Mouse (Mus musculus): ENCODE data around the gene Pgk1.
"Not testable (repeated sequence)": the region's sequence is repeated elsewhere in the genome, so short reads cannot be mapped to it uniquely, and the experiment has no call there.

Gene Pgk1

DNA sequence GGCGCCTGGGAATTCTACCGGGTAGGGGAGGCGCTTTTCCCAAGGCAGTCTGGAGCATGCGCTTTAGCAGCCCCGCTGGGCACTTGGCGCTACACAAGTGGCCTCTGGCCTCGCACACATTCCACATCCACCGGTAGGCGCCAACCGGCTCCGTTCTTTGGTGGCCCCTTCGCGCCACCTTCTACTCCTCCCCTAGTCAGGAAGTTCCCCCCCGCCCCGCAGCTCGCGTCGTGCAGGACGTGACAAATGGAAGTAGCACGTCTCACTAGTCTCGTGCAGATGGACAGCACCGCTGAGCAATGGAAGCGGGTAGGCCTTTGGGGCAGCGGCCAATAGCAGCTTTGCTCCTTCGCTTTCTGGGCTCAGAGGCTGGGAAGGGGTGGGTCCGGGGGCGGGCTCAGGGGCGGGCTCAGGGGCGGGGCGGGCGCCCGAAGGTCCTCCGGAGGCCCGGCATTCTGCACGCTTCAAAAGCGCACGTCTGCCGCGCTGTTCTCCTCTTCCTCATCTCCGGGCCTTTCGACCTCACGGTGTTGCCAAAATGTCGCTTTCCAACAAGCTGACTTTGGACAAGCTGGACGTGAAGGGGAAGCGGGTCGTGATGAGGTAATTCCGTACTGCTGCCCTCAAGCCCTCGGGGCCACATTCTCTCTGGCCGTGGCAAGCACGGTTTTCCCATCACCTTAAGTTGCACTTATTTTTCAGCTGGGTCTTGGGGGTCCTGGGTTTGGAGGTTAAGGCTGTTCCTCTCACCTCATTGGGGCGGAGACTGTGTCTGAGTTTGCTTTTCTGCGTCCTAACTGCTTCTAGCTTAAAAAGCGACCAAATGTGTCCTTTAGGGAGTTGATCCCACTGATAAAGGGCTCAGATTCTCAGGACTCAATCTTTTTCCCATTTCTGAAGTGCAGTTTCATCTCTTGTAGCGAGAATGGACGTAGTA, at the start of gene Pgk1:
Gene Pgk1, plus strand, starts transcription at position 388 of the 937 bp plus-strand sequence.
- DNase-seq (ENCODE audit: low read depth, low spot score) = peak; percentile 80

DNA sequence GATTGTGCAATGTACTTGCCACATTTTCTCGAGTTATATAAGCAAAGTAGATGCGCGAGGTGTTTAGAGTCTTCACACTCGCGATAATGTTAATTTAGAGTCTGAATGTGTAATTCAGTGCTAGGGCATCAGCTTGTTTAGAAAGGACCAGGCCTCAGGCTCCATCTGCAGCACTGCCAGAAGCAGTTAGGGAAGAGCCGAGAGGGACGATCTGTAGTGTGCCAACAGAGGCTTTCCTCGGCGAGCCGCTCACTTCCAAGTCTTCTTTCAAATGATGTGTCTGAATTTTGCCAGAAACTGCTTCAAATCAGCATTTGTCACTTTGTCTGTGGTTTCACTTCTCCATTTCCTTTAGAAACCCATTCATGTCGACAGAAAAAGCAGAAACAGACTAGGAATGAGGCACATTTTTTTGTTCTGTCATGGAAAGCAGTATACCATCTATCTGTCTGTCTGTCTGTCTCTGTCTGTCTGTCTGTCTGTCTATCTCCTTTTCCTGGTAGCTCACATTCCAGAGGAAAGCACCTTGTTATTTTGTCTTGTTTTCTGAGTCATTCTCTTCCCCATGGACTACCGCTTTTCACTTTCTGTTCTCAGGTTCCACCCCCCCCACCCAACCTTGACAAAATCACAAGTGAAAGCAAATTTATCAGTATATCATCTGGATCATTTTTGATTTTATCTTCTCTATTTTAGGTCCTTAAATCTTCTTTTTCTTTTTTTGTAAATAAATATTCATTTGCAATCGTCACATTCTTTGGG, 47.4 kb upstream of the Pgk1 start:
- DNase-seq (ENCODE audit: low read depth, low spot score) = no peak

DNA sequence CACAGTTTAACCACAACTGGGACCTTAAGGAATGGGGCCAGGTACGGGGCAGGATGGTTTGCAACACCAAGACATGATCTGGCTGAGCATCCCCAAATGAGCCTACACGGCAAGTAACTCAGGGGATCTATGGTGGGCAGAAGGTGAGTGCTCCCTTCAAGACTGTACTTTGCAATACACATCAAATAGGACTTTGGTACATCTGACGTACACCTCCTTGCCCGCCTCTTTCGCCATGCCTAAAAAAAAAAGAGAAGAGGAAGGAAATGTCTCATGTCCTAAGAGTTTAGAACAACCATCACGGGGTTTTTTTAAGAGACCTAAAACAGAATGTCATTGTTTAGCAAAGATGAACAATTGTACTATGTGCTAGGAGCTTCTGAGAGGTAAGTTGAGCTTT, 44.0 kb upstream of the Pgk1 start, which contains the start of gene Tlr13:
Gene Tlr13, plus strand, starts transcription at position 269 of the 400 bp plus-strand sequence.
- no peak for DNase-seq (ENCODE audit: low read depth, low spot score)

DNA sequence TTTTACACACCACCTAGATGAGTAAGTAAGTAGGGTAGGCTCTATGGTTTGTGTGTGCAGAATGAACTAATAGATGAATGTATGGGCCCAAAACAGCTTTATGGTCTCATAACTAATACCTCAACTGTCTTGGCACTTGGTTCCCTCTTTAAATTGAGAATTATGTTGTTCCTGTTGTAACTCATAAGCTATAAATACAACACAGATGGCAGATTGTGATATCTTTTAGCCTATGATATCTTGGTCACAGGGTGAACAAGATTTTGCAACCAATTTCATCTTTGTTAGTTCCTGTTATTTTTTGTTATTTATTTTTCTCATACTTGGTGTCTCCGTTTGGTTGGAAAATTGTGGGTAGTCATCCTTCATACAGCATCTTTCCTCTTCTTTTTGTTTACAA, 38.7 kb upstream of the Pgk1 start:
- no peak for DNase-seq (ENCODE audit: low read depth, low spot score)

DNA sequence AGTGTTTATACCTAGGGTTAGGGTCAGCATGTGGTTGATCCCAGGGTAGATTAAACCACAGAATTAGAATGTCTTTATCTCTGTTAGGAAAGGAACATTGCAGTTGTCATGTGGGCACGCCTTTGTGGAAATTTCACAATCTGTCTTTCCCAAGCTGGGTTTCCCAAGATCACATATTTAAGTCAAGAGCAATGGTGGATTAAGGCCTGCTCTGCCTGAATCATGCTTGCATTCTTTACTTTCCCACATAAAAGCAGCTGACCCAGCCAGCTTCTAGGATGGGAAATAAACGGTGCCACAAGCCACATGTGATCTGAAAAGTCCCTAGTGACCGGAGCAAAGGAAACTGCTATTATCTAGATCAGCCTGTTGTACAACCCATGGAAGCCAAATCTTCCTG, 37.4 kb upstream of the Pgk1 start:
- DNase-seq (ENCODE audit: low read depth, low spot score) = no peak

DNA sequence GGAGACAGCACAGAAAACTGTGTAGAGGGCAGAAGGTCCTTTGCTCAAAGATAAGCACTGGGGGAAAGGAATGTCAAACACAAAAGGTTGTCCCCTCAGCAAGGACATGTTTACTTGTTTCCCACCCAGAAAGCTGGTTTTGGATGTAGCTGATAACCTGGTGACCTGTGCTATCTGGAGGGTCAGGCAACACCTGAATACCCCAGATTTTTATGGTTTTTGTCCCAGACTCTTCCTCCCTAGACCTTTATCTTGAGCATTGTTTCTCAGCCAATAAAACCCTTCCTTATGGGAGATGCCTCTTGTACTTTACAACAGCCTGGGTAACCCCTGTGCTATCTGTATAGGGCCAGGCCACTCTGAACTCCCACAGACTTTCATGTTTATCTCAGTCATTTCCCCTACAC, 32.7 kb upstream of the Pgk1 start:
- DNase-seq (ENCODE audit: low read depth, low spot score) = no peak

DNA sequence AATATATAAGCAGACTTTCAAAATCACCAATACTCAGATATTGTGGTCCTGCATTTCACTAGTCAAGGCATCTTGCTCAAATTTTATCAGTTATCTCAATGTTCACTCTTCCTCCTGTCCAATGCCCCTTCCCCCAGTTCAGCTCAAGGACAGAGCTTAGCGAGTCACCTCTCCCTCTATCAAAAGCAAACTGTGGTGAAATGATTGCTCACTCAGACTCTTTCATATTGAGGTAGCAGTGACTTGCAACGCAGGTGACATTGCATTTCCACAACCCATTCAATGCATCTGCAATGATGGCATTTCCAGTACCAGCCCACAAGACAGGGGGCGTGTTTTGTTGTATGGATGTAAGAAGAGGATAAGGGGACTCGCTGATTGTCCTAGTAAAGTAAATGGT, 31.0 kb upstream of the Pgk1 start:
- DNase-seq (ENCODE audit: low read depth, low spot score) = no peak

DNA sequence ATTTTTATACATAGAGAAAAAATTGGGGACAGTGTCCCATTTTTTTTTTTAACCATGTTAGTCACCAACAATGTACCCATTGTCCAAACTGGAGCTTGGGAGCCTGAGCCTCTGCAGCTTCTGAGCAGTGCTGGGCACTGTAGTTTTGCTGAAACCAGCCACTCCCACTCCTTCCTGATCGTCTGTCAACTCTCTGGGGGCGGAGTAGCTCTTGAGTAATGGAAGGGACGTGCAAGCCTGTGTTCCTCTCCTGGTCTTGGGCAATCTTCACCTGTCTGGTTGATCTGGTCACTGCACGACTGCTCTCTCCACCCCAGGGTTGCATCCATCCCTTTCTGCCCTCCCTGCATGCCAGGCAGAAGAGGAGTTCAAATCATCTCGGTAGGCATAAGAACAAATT, 22.9 kb upstream of the Pgk1 start:
- DNase-seq (ENCODE audit: low read depth, low spot score) = no peak

DNA sequence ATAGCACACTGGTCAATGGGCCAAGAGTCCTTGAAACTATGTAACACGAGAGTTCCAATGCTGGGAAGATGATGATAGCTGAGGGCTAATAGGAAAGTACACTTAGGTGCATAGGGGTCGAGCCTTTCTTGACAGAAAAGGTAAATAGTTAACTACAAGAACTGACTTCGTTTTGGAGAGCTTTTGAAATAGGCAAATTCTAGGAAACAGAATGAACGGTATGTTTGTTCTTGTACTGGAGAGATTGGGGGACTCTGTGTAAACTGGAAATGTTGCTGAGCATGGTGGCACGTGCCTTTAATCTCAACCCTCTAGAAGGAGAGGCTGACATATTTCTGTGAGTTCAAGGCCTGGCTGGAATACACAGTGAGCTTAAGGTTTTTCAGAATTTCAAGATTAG, 22.3 kb upstream of the Pgk1 start:
- no peak for DNase-seq (ENCODE audit: low read depth, low spot score)

DNA sequence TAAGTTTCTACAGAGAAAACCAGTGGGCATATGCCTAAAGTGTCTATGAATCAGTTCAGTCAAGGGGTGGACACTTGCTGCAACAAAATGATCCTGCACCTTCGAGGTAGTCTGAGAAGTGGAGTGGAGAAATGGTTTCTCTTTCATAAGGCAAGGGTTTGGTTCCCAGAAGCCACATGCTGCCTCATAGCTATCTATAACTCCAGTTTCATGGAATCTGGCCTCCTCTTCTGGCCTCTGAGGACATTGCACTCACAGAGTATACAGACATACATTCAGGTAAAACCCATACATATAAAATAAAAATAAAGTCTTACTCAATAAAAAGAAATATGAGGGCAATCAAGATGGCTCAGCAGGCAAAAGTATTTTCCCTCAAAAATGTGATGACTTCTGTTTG, 21.8 kb upstream of the Pgk1 start:
- DNase-seq (ENCODE audit: low read depth, low spot score) = no peak

DNA sequence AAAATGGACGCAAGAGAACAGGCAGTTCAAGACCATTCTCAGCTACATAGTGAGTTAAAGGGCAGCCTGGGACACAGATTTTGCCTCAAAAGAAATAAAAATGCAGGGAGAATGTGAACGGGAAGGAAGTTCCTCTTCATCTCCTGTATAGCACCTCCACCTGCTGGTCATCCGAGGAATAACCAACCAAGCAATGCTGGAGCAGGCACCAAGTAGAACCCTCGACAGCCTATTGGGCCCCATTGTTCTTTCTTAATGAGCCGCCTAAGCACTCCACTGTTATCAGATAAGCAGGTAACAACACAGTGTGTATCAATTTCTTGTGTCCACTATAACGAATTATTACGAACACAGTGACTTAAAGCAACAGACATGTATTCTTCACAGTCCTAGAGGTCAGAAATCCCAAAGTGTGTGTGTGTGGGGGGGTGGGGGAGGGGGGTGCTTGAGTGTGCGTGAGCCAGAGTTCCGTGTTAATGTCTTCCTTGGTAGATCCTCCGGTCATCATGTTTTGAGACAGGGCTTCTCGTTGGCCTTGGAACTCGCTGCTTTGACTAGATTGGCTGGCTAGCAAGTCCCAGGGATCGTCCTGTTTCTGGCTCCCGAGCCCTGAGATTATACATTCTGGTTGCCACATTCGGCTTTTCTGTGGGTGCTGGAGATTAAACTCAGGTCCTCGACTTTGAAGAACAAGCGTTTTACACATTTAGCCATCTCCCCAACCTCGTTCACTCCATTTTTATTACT, 15.6 kb upstream of the Pgk1 start:
- no peak for DNase-seq (ENCODE audit: low read depth, low spot score)

DNA sequence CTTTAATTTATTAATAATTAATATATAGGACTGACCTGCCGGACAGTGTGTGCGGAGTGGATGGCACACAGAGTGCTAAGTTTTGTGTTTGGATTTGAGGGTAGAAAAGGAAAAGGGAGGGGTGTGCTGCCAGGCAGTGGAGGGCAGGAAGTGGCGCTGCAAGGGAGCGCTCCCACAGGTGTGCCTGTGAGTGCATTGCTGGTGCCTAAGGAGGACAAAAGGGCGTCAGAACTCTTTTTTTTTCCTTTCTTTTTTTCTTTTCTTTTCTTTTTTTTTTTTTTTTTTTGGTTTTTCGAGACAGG, 15.1 kb upstream of the Pgk1 start:
- no peak for DNase-seq (ENCODE audit: low read depth, low spot score)

DNA sequence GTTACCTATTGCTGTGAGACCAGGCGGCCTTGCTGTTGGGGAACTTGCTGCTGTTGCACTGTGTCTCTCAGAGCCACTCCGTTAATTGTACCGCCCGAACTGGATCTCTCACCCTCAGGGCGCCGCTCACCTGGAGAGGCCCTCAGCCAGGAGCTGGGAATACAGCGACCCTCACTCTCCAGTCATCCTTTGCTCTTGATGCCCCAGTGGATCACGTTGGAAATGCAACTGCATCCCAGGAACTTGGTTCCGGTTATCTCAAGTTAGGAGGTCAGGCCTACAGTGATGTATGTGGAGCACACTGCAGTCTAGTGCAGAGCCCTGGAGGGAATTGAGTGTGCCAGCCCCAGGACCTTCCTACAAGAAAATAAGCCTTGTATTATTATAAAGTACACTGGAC, 10.6 kb upstream of the Pgk1 start:
- DNase-seq (ENCODE audit: low read depth, low spot score) = no peak

DNA sequence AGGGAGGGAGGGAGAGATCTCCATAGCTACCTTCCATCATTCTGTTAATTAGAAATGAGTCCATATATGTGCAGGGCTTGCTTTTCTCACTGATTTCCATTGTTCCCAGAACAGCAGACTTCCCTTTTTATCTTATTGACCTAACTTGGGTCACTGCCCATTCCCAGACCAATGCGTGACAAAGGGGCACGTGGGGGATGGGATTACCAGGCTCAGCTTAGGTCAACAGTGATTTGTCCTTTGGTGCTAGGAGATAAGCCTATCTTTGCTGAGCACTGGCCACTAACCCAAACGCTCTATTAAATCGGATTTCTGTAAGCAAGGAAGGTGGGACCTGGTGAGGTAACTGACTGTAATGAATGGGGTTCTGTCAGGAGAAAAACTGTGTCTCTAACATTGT, 2.6 kb upstream of the Pgk1 start:
- DNase-seq (ENCODE audit: low read depth, low spot score) = no peak

DNA sequence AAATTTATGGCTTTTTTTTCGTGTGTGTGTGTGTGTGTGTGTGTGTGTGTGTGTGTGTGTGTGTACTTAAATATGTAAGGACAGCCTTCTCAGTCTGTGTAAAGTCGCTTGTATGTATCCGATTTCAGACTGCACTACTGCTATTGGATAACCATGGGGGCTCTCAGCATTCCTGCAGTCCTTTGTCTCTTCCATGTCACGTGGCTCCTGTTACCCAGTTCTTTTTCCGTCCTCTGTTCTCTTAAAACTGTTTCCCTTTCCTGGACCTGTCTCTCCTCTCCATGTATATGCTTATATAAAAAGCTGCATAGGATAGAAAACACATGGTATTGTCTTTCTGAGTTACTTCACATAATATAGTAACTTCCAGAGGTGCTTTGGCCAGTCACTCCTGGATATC, 1.2 kb upstream of the Pgk1 start:
- DNase-seq (ENCODE audit: low read depth, low spot score) = no peak

DNA sequence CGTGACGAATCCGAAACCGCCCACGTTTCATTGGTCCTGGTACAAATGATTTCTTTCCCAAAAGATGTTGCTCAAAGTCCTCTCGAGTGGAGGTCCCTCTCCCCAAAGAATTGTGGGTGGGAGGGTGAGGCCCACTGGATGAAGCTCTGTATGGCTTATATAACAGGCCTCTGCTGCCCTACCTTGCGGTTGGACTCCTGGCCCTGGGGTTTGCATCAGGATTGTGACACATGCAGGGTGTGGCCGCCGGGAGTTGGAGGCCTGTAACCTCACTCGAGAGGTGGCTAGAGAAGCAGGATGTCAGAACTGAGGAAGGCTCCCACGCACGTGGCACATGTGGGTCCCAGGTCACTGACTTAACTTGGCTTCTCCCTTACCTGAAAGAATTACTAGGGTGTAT, 837 bp downstream of the Pgk1 start:
- no peak for DNase-seq (ENCODE audit: low read depth, low spot score)

DNA sequence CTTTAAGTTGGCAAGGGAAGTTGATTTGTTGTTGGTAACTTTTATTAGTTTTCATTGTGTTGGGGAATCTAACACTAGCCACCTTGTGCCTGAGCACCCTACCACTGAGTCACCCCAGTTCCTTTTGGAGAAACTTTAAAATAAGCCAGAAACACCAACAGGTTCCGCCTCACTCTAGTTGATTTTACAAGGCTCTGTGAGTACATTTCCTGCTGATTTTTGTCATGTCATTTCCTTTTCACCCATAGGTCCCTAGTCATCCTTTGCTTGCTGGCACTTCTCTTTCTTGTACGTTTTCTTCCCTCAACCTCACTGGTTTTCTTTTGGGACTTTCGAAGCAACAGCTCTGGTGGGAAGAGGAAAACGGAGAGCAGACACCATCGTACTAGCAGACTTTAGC, 2.5 kb downstream of the Pgk1 start:
- no peak for DNase-seq (ENCODE audit: low read depth, low spot score)

DNA sequence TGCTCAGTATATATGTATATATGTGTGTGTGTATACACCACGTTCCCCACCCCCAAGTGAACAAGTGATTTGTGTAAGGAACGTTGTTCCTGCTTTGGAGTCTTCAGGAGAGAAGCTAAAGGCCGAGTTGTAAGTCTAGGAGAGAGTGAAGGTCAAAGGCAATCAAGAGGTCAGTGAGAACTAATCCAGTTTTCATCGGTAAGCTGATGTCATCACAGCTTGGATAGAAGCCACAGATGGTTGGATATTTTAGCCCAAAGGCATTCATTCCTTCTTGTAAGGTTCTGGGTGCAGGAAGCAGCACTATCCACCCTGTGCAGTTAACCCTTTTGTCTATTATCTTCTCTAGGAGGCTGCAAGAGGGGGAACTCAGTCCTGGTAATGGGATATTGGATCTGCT, 3.2 kb downstream of the Pgk1 start:
- DNase-seq (ENCODE audit: low read depth, low spot score) = no peak

DNA sequence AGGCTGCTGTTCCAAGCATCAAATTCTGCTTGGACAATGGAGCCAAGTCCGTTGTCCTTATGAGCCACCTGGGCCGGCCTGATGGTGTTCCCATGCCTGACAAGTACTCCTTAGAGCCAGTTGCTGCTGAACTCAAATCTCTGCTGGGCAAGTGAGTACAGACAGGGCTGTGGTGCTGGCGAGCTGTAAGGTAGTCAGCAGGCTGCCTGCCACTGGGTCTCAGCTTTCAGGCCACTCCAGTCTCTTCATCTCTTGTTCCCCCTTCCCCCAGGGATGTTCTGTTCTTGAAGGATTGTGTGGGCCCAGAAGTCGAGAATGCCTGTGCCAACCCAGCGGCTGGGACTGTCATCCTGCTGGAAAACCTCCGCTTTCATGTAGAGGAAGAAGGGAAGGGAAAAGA, 7.5 kb downstream of the Pgk1 start:
- not testable (repeated sequence) for DNase-seq (ENCODE audit: low read depth, low spot score)

DNA sequence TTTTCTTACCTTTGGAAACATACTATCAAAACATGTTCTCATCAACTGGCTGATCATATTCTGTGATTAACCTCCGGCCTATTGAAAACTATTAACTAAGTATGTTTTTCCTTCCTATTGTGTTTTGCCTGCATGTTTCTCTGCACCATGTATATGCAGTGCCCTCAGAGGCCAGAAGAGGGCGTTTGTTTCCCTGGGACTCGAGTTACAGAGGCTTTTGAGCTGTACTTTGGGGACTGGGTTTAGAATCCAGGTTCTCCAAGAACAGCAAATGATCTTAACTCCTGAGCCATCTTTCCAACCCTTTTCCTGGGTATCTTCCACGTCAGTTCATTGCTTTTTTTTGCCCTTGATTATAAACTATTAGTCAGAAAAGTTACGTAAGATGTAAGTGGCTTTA, 10.4 kb downstream of the Pgk1 start:
- no peak for DNase-seq (ENCODE audit: low read depth, low spot score)

DNA sequence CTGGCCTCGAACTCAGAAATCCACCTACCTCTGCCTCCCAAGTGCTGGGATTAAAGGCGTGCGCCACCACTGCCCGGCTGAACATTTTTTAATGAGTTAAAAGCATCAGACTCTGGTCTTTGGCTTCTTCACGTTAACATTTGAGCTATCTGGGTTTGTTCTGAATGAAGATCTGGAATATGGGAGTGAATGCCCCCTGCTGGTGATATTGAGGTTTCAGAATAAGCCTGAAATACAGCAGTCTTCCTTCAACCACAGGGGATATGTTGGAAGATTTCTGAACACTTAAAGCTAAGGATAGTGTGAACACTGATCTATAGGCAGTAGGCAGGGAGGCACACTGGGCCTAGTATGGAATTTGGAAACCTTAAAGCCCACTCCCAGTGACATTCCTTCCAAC, 12.0 kb downstream of the Pgk1 start:
- DNase-seq (ENCODE audit: low read depth, low spot score) = no peak

DNA sequence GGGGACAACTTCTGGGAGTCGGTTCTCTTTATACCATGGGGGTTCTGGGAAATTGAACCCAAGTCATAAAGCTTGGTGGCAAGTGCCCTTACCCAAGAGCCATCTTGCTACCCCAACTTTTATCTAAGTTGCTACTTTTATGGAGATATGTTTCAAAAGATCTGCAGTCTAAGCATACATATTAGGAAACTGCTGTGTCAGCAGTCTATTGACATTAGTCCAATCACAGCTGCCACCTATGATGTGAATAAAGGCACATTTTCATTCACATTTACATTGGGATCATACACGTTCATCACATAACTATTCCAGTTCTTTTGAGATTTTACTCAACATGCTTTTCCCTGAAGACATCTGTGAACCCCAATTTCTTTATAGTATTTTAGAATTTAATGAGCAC, 22.2 kb downstream of the Pgk1 start:
- no peak for DNase-seq (ENCODE audit: low read depth, low spot score)

Measured in WW6 (cell line).